Mouse (Mus musculus) urinary bladder, postnatal 14 days (tissue): ENCODE measurements around the gene St6galnac4.
A peak's percentile ranks its signal among the peaks of the same experiment; 100 is the strongest.

ENCODE experiments used
- DNase-seq: peaks from one replicate; pipeline ENCODE4 v3.0.0; 2021; ENCODE audit warnings: low spot score

The St6galnac4 gene

DNA sequence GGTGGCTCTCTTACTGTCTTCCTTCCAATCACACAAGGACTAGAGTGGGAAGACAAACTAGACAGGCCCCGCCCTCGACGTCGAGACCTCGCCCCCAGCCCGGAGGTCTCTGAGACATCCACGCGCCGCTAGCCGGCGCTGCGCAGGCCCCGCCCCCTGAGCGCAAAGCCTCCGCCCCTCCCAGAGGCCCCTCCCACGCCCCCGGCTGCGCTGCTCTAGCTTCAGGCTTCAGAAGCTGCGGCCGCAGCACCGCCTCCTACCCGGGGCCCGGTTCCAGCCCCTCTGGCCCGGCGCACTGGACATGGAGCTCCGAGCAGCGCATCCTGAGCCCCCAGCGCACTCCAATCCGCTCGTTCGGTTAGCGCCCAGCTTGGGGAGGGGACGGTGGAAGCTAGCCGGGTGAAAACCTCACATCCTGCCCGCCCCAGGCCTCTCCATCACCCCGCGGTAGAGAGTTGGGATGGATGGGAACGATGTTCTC, at the start of gene St6galnac4:
St6galnac4 (plus strand) TSS at position 225 of the 481 bp plus-strand sequence.
- peak; percentile 89 for DNase-seq

DNA sequence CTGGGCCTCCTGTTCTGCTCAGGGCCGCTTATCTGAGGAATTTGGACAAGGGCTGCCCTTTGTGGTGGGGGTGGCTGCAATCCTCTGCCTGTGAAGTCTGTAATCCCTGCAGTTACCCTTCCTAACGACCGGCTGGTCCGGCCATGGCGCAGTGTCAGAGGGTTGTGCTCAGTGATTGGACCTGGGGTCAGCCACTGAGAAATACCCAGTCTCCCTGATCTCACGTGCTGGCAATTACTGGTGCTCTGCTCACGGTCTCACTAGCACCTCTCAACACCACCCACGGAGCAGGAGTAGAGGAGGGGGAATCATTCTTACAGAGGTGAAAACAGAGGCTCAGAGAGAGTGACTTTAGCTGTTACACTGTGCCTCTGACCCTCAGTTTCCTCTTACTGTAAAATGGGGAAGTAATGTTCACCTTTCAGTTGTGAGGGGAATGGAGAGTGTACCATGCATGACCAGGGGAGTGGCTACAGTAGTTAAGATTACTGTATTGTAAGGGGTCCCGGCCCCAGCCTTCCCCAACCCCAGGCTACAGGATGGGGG, 49.5 kb upstream of the St6galnac4 start:
- DNase-seq = no peak

DNA sequence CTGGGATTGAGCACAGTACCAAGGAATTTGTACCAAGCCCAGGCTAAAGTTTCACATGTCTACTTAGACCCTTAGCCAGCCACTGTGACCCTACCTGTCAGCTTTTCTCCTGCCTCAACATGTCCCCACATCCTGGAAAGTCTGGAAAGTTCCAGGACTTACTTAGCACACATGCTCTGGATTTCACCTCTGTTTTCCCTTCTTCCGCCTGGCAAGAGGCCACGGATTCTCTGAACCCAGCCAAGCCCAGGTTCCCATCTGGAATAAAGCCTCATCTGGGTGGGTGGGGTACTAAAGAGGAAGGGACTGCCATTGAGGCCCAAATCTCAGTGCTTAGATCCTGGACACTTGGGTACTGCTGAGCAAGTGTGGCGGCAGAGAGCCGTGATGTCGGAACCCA, 49.0 kb upstream of the St6galnac4 start:
- peak; percentile 46 for DNase-seq

DNA sequence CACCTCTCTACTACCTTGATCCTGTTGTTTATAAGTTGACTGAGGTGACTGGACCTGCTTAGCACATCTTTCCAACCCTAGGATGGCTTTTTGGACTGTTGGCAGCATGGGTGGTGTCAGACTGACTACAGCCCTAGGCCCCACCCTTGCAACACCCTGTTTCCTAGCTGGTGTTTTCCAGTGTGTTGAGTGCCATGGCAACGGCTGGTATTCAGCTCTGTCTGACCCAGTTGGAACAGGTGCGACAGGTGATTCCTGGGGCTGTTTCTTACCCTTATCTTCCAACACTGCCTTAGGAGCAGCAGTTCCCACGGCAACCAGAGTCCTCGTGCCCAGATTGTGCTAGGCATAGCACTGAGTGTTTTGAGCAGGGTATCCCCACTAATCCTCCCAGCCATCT, 48.4 kb upstream of the St6galnac4 start:
- no peak for DNase-seq

DNA sequence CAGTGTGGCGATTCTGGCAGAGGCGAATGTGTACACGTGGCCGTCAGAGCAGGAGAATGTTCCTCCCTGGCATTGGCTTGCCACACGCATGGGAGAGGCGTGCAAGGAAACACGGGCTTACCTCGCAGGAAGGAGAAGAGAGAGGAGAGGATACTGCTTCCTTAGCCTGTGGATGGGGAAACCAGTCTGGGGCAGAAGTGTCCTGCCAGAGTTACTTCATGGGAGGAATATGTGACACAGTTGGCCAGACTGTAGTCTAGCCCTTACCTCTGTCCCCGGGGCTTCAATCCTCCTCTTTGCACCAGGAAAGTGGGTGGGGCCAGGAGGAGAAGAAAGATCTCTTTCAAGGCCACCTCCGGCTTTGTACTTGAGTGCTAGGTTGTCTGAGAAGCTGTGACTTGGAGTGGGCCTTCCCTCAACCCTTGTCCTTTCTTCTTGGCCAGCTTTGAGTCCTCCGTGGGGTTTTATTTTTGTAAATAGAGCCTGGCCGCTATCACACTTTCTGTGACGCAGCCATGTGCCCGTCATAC, 47.4 kb upstream of the St6galnac4 start:
- DNase-seq = no peak

DNA sequence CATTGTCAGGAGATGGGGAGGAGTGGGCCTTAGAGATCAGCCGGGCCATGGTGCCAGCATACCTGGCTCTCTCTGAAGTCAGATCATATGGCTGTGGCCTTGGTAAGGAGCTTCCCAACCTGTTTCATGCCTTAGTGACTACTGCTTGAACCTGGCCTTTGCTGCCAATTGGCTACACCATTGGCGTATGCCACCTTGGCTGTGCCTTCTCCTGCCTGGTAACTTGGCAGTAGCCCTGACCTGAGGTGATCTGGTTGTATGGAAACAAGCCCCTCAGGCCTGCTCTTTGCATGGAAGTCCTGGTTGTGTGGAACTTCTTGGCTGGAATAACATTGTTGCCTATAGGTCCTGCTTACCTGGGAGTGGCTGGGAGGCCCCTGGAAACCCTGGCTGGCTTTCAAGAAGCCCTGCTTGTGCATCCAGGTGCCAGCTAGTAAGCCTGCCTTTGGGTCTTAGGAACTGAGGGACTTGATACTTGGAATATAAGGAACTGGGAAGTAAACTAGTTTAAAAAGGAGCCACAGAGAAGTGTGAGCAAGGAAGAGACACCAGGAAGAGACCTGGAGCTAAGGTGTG, 45.5 kb upstream of the St6galnac4 start:
- DNase-seq = no peak

DNA sequence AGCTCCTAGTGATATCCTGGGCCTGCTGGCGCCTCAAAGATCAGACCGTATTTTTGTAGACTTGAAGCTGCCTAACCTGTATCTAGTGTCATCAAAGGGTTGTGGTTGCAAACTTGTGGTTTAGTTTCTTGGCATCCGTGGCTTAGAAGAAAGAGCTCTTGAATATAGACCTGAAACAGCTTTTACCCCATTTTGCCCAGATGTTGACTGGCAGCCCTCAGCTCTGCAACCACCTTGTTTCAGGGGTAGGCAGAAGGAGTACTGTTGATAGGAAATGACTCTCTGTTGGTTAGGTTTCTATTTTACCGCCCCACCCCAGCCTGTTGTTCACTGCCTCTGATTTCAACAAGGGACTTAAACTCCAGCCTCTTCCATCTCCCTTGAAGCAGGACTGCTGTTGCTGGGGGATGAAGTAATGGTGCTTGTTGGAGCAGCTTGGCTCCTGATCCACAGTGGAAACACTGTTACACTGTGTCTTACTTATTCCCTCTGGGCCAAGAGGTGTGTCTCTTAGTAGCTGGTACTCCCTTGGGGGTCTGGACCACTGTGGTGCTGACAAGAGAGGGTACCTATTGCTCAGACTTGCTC, 44.8 kb upstream of the St6galnac4 start:
- no peak for DNase-seq

DNA sequence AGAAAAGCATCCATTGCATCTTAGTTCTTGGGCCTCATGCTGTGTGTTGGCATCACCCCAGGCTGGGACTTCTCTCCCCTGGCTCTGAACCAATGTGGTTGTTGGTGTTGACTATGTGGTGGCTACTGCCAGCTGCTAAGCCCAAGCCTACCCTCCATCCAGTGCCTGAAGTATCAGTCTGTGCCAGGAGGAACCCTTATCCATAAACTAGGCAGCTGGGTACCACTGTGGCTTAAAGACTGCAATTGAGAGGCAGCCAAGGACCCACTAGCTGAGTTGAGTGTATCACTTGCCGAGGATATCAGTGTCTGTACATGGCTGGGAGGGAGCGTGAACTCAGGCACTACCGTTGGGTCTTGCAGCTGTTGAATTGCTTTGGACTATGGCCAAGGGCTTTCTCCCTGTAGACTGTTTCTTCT, 43.9 kb upstream of the St6galnac4 start:
- DNase-seq = no peak

DNA sequence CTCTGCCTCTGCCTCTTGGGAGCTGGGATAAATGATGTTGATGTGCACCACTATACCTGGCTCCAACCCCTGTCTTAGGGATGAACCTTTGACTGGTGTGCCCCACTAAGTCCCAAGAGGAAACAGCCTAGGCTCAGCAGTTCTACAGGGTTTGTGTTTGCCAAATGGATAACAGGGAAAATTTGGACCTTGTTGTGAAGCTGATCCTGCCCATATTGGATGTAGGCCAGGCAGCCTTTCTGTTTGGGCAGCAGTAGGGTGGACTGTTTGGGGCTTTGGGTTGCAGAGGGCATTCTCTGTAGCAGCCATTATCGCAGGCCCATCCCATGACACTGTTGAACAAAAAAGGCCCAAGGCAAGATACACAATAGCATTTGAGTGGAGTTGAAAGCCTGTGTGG, 39.9 kb upstream of the St6galnac4 start:
- no peak for DNase-seq

DNA sequence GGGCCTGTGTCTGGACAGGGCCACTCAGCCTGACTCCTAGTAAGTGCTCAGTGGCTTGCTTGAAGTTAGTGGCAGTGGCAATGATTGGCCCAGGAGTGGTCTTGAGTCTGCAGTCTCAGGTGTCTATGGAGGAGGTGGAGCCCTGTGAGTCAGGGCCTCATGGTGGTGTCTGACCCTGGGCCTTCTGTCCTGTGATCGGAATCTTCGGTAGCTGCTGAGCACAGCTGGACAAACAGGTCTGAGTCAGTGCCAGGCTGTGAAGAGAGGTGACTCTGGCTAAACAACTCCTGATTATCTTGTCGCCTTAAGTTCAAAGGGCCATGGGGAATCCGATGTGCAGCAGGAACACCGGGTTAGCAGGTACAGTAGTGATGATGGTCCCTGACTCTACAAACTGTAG, 39.5 kb upstream of the St6galnac4 start:
- DNase-seq = no peak

DNA sequence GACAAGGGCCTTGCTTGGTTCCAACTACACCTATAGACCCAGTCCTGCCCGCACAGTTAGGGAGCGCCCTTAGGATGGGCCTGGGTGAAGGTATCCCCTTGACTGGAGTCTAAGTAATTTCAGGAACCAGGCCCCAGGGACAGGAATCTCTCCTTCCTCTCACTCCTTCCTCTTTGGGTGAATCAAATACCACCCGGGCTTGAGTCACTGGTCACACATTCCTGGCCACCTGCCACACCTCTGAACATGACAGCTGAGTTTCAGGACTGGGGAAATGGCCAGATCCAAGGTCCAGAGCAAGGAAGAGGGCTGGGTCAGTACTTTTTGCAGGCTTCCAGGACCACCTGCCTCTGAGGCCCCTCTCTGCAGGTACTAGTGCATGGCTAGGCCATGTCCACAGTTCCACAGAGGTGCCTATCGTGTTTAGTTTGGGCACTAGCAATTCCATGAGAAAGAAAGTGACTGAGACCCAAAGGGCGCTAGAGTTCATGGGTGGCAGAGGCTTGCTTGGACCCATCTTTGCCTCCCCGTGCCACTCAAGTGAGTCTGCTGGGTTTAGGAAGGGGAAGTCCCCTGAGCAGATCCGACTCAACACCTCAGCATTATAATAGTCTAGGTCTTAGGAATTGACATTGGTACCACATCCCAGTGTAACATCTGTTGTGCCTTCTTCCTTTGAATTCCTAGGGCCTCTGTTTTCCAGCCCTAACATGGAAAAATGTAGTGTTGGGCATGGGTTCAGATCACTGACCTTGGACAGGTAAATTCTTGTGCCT, 38.7 kb upstream of the St6galnac4 start:
- DNase-seq = peak; percentile 65

DNA sequence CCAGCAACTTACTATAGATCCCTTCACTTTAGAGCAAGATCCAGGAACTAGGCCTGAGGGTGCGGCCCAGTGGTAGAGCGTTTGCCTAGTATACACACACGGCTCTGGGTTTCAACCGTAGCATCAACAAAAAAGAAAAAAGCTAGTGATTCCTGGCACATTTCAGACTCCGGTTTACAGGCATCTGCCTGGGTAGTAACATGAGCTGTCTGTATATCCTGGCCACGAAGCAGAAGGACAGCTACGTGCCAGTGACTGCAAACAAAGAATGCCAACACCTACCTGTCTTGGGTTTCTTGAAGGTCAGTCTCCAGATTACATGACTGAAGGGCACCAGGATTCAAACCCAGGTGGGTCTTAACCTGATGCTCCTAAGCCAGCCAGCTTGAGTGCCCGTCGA, 37.7 kb upstream of the St6galnac4 start:
- DNase-seq = no peak

DNA sequence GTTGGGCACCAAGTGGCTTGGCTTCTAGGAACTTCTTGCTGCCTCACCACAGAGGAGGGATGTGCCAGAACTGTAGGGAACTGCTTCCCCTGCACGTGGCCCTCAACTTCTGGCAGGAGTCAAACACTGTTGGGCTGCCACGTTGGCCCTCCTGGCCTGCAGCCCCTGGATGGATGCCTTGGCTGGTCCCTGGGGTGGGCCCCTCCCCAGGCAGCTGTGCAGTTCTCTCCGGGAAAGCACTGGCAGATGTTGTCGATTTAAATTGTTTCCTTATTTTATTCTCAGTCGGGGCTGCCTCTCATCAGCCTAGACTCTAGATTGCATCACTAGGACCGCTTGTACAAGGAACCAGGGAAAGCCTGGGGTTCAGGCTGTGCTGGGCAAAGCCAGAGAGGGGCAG, 37.1 kb upstream of the St6galnac4 start:
- peak; percentile 64 for DNase-seq

DNA sequence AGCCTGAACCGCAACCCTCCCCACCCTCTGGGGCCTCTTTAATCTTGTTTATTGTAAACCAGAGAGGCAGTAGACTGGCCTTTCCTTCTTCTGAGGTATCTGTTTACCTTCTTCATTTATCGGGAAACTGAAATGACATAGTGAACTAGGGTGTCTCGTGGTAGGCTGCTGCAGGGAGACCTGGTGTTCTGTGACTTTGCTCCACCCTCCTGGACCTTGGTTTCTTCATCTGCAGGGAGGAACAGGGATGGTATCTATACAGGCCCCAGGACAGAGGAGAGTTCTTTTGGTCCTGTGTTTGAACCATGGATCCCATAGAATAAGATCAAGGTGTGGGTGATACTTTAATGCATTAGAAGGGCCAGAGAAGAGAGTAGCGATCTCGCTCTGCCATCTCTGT, 35.7 kb upstream of the St6galnac4 start:
- no peak for DNase-seq

DNA sequence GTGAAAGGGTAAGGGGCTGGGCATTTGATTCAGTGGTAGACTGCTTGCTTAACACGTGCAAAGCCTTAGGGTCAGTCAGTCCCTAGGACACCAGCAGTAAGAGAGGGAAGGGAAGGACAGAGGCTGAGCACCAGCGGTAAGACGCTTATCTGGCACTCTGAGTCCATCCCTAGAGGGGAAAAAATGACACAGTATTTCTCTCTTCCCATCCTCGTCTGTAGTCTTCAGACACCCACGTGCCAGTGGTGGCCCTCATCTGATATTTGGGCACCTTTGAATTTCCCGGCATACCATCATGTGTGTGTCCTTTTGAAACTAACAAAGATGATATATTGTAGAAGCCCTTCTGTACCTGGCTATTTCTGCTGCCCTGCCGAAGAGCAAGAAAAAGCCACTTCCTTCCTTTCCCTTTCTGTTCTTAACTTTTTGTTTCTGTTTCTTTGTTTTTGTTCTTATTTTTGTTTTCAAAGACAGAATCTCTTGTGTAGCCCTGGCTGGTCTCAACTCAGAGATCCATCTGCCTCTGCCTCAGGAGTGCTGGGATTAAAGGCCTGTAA, 33.2 kb upstream of the St6galnac4 start:
- DNase-seq = no peak

DNA sequence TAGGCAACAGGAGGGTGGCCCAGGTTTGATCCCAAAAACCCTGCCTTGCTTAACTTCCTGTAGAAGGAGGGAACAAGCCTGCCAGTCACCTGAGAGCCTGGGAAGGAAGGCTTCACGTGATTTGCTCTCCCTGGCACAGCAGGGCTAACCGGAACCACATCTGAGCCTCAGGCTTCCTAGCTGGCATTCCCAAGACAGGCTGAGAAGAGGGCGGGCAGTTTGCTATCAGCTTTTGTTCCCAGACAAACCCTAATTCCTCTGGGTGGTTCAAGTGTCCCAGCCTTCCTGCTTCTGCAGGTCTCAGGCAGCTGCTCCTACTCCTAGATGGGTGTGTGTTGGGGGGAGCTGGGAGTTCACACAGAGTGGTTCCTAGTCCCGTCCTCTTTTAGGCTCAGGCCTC, 31.4 kb upstream of the St6galnac4 start:
- DNase-seq = no peak

DNA sequence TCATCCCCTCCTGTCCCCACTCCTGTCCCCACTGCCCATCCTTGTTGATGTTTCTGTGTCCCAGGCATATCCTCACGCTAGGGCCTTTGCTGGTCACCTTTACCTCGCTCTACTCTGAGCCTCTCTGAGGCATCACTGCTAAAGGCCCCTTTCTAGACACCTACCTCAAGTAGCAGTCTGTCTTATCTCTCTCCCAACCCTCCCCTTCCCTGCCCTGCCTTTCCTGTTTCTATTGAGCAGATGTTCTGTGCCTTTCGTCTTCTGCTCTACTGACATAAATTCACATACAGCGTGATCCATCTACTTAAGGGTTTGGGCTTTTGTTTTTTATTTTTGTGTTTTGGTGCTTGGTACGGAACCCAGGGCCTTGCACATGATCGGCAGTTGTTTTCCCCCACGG, 30.9 kb upstream of the St6galnac4 start:
- no peak for DNase-seq

DNA sequence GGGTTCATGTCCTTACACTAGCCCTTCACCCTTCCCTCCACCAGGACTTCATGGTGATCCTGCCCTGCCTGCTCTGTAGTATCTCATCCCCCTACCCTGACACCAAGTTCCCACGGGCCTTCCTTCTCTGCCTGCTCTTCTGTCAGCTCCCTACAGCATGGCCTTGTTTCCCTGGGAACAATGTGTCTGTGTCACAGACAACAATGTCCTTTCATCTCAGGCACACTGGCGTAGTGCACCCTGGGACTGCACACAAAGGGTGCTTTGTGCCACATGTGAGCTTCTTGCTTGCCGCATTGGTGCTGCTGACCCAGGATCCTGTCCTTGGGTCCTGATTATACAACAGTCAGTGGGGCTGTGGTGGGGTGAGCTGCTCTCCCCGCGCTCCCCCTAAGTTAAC, 27.3 kb upstream of the St6galnac4 start:
- no peak for DNase-seq

DNA sequence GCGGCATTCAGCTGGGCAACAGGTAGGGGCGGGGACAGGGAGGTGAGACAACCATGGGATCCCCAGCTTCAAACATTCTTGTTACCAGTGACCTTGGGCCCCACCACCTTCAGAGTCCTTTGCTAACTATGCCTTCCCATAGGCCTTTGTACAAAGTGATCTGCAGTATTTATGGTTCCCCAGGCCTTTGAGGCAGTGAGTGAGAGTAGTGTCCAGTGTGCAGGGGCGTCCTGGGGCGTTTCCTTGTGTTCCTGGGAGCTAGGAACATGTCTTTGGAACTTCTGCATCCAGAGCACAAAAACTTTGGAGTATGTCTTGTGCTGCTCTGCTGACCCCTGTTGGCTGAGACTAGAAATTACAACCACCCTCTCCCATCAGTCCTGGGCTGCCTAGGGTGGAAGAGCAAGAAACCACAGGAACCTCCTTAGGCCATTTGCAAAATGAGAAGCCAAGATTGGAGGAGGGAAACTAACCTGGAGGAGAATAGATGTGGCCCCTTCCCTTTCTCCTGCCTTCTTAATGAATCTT, 20.3 kb upstream of the St6galnac4 start:
- peak; percentile 68 for DNase-seq

DNA sequence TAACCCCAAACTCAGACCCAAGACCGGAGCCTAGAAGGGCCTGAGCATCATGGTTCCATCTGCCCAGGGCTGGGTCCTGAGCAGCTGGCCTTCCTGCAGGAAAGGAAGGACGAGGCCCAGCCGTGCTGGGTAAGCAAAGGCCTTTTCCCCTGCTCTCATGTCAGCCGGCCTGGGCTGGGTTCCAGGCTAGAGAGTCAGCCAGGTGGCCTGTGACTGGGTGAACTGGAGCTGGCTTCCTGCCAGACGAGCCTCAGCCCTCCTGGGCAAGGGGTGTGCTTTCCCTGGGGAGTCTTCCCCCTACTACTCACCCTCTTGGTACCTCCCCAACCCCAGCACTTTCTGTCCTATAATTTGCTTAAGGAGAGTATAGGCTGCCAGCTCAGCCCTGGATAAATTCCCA, 18.7 kb upstream of the St6galnac4 start:
- no peak for DNase-seq

DNA sequence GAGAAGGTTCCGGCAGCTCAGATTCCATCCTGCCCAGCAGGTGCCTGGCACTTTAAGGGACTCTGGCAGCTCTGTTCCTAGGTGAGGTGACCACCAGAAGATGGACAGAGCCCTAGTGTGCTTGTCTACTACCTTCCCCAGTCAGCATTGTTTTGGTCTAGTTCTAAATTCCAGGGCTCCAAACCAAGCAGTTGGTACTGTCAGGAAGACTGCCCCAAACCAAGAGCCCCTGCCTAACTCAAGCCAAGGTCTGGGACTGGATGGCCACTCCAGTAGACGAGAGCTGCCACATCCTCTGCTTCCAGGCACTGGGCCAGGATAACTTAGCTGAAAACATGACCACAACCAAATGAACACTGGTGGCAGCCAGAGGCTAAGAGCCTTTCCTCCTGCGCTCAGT, 18.0 kb upstream of the St6galnac4 start:
- no peak for DNase-seq
